Mouse (Mus musculus) lung, embryonic 14.5 days (tissue): ENCODE measurements at regions not wholly inside any gene's neighbourhood (a gene's known extent, or its start where the extent isn't known, plus 50 kb on each side); places are given as distances from the start of the nearest gene placed in this dataset.

ENCODE experiments used
- ATAC-seq: fragments of 200-750 bp; cut with Nextera tagmentation; 2 replicates; pipeline ENCODE4 v1.8.0; 2017; ENCODE audit warnings: mild to moderate bottlenecking, moderate TSS enrichment, moderate library complexity; ENCODE audit not compliant: insufficient read depth
- DNase-seq: peaks from one replicate; pipeline ENCODE4 v3.0.0-alpha.2; 2015
- H3K27ac ChIP-seq: fragments of 300-500 bp; sonication (generic); 2 replicates; pipeline ENCODE4 v1.5.1; 2014; ENCODE audit warnings: low read depth, mild to moderate bottlenecking, moderate library complexity
- H3K27me3 ChIP-seq: fragments of 300-500 bp; sonication (generic); 2 replicates; pipeline ENCODE4 v1.6.1; 2014; ENCODE audit warnings: low read length, control low read depth; ENCODE audit not compliant: insufficient read depth
- H3K36me3 ChIP-seq: fragments of 300-500 bp; sonication (generic); 2 replicates; pipeline ENCODE4 v1.6.1; 2014; ENCODE audit warnings: control low read depth; ENCODE audit not compliant: insufficient read depth
- H3K4me1 ChIP-seq: fragments of 300-500 bp; sonication (generic); 2 replicates; pipeline ENCODE4 v1.6.1; 2014; ENCODE audit warnings: antibody characterized with exemption, control low read depth; ENCODE audit not compliant: insufficient read depth
- H3K4me2 ChIP-seq: fragments of 300-500 bp; sonication (generic); 2 replicates; pipeline ENCODE4 v1.6.1; 2014; ENCODE audit warnings: mild to moderate bottlenecking
- H3K4me3 ChIP-seq: fragments of 300-500 bp; sonication (generic); 2 replicates; pipeline ENCODE4 v1.5.1; 2014; ENCODE audit warnings: low read depth, low read length
- H3K9ac ChIP-seq: fragments of 300-500 bp; sonication (generic); 2 replicates; pipeline ENCODE4 v1.6.1; 2014
- H3K9me3 ChIP-seq: fragments of 300-500 bp; sonication (generic); 2 replicates; pipeline ENCODE4 v1.6.1; 2016; ENCODE audit warnings: low read depth, low read length, control low read depth
- CTCF ChIP-seq: IDR thresholded peaks from 2 replicates; pipeline ENCODE4 v1.5.1; 2016; ENCODE audit warnings: antibody characterized with exemption, low read depth
- WGBS: fragments of 180-500 bp; shearing (Covaris S2); extraction: QIAGEN DNeasy Blood & Tissue Kit; methylation state at CpG from one replicate; pipeline ENCODE4 v1.1.7; 2014; 5-methylcytosine and 5-hydroxymethylcytosine counted together

- Histone ChIP-seq H3K4me1 (peaks cover 21% of the 10 kb centered on the region), H3K27ac (0 out of 2 replicates have a peak overlapping the region, but pooled peaks have one; percentile 50), H3K4me2 (no peak overlapping the region), H3K36me3 (no peaks in the 10 kb centered on the region), H3K4me3 (no peak overlapping the region), H3K27me3 (no peaks in the 10 kb centered on the region), H3K9me3 (no peaks in the 10 kb centered on the region), H3K9ac (no peak overlapping the region)
- no peak for TF ChIP-seq CTCF
- no peak for ATAC-seq
- DNase-seq, result no peak
Observed at GRCm38 (mm10) chr13:44019304-44019583, 234.7 kb downstream of the Cd83 start.

GRCm38 (mm10) chr13:44020851-44021250 is 236.3 kb downstream of the Cd83 start:
- Histone ChIP-seq H3K4me1 (peaks cover 29% of the 10 kb centered on the region), H3K36me3 (no peaks in the 10 kb centered on the region), H3K9ac (no peak overlapping the region), H3K4me3 (no peak overlapping the region), H3K9me3 (no peaks in the 10 kb centered on the region), H3K27ac (no peak overlapping the region), H3K4me2 (no peak overlapping the region), H3K27me3 (no peaks in the 10 kb centered on the region)
- DNase-seq (no peak), ATAC-seq (no peak)
- 56% methylated on average over 7 of the region's 7 CpGs for WGBS
- TF ChIP-seq CTCF, result no peak

GRCm38 (mm10) chr13:44022106-44022505 is 237.5 kb downstream of the Cd83 start:
- 76% methylated on average over 10 of the region's 10 CpGs for WGBS
- Histone ChIP-seq H3K27me3 (no peaks in the 10 kb centered on the region), H3K9ac (no peak overlapping the region), H3K4me2 (no peak overlapping the region), H3K4me3 (no peak overlapping the region), H3K4me1 (peaks cover 32% of the 10 kb centered on the region), H3K27ac (no peak overlapping the region), H3K9me3 (no peaks in the 10 kb centered on the region), H3K36me3 (no peaks in the 10 kb centered on the region)
- no peak for TF ChIP-seq CTCF
- DNase-seq (no peak), ATAC-seq (no peak)

GRCm38 (mm10) chr13:44024612-44025011 is 240.0 kb downstream of the Cd83 start:
- H3K27me3 ChIP-seq, result no peaks in the 10 kb centered on the region
- no peaks in the 10 kb centered on the region for H3K36me3 ChIP-seq
- DNase-seq, result peak; percentile 63
- H3K9me3 ChIP-seq, result no peaks in the 10 kb centered on the region
- no peak overlapping the region for H3K4me3 ChIP-seq
- TF ChIP-seq CTCF, result no peak
- peak; percentile 56; the same call in 1 of the 2 replicates for ATAC-seq
- H3K9ac ChIP-seq, result no peak overlapping the region
- peaks cover 17% of the 10 kb centered on the region; the same call in 1 of the 2 replicates for H3K4me1 ChIP-seq
- no peak overlapping the region for H3K27ac ChIP-seq
- 26% methylated on average over 3 of the region's 3 CpGs for WGBS
- H3K4me2 ChIP-seq, result no peak overlapping the region

GRCm38 (mm10) chr13:44026321-44027255 is 242.0 kb downstream of the Cd83 start:
- peak overlapping the region; percentile 48; the same call in 1 of the 2 replicates for H3K27ac ChIP-seq

GRCm38 (mm10) chr13:44028081-44028480 is 243.5 kb downstream of the Cd83 start:
- Histone ChIP-seq H3K4me1 (peaks cover 16% of the 10 kb centered on the region; the same call in 1 of the 2 replicates), H3K9me3 (no peaks in the 10 kb centered on the region), H3K9ac (no peak overlapping the region), H3K4me2 (no peak overlapping the region), H3K27me3 (no peaks in the 10 kb centered on the region), H3K27ac (no peak overlapping the region), H3K36me3 (no peaks in the 10 kb centered on the region), H3K4me3 (no peak overlapping the region)
- DNase-seq (no peak), ATAC-seq (no peak)
- no peak for TF ChIP-seq CTCF
- WGBS, result 93% methylated on average over 6 of the region's 6 CpGs

More at GRCm38 (mm10) chr13:44026321-44027255, 242.0 kb downstream of the Cd83 start:
- DNase-seq, result peak; percentile 57
- no peak overlapping the region for H3K4me3 ChIP-seq
- H3K9me3 ChIP-seq, result no peaks in the 10 kb centered on the region
- ATAC-seq, result no peak
- peak overlapping the region; percentile 49 for H3K4me2 ChIP-seq
- H3K36me3 ChIP-seq, result no peaks in the 10 kb centered on the region
- peaks cover 16% of the 10 kb centered on the region; the same call in 1 of the 2 replicates for H3K4me1 ChIP-seq
- no peak for TF ChIP-seq CTCF
- WGBS, result 38% methylated on average over 26 of the region's 26 CpGs
- H3K27me3 ChIP-seq, result no peaks in the 10 kb centered on the region
- H3K9ac ChIP-seq, result peak overlapping the region; percentile 18; the same call in 1 of the 2 replicates

- H3K4me1 ChIP-seq, result peaks cover 5% of the 10 kb centered on the region; the same call in 1 of the 2 replicates
- TF ChIP-seq CTCF, result no peak
- no peaks in the 10 kb centered on the region for H3K36me3 ChIP-seq
- H3K4me2 ChIP-seq, result no peak overlapping the region
- WGBS, result 35% methylated on average over 5 of the region's 5 CpGs
- peak; percentile 19 for DNase-seq
- H3K9me3 ChIP-seq, result no peaks in the 10 kb centered on the region
- H3K4me3 ChIP-seq, result no peak overlapping the region
- no peak overlapping the region for H3K9ac ChIP-seq
- H3K27ac ChIP-seq, result no peak overlapping the region
- no peaks in the 10 kb centered on the region for H3K27me3 ChIP-seq
- no peak for ATAC-seq
Observed at GRCm38 (mm10) chr13:44030590-44030989, 246.0 kb downstream of the Cd83 start.
